Mouse (Mus musculus) limb, embryonic 14.5 days (tissue): Measurements from ENCODE around the gene Dera. TPM values are rescaled to one million over a fixed set of nuclear protein-coding genes. Genes with fewer than 3 reads are reported as not detected.
A peak's percentile ranks its signal among the peaks of the same experiment; 100 is the strongest.

ENCODE experiments used
- ATAC-seq: fragments of 200-750 bp; cut with Nextera tagmentation; 2 replicates; pipeline ENCODE4 v1.8.0; 2017; ENCODE audit warnings: low read depth, moderate number of reproducible peaks, moderate TSS enrichment; ENCODE audit not compliant: low FRiP score
- DNase-seq: peaks from one replicate; pipeline ENCODE4 v3.0.0-alpha.2; 2015; ENCODE audit warnings: low spot score
- H3K27ac ChIP-seq: fragments of 300-500 bp; sonication (generic); replicated peaks from 2 replicates; pipeline ENCODE4 v1.5.1; 2014; ENCODE audit warnings: low read depth, mild to moderate bottlenecking, low read length, moderate library complexity, mixed read lengths
- H3K27me3 ChIP-seq: fragments of 300-500 bp; sonication (generic); 2 replicates; pipeline ENCODE4 v1.6.1; 2014; ENCODE audit warnings: low read length, mixed read lengths; ENCODE audit not compliant: control insufficient read depth, insufficient read depth
- H3K36me3 ChIP-seq: fragments of 300-500 bp; sonication (generic); 2 replicates; pipeline ENCODE4 v1.6.1; 2014; ENCODE audit warnings: mild to moderate bottlenecking, low read length, moderate library complexity, mixed read lengths; ENCODE audit not compliant: control insufficient read depth, insufficient read depth
- H3K4me1 ChIP-seq: fragments of 300-500 bp; sonication (generic); 2 replicates; pipeline ENCODE4 v1.6.1; 2014; ENCODE audit warnings: antibody characterized with exemption, low read length, mixed read lengths; ENCODE audit not compliant: control insufficient read depth, insufficient read depth
- H3K4me2 ChIP-seq: fragments of 300-500 bp; sonication (generic); replicated peaks from 2 replicates; pipeline ENCODE4 v1.6.1; 2014; ENCODE audit warnings: low read depth, mild to moderate bottlenecking, low read length, moderate library complexity; ENCODE audit not compliant: severe bottlenecking
- H3K4me3 ChIP-seq: fragments of 300-500 bp; sonication (generic); replicated peaks from 2 replicates; pipeline ENCODE4 v1.5.1; 2014; ENCODE audit warnings: low read length
- H3K9ac ChIP-seq: fragments of 300-500 bp; sonication (generic); 2 replicates; pipeline ENCODE4 v1.6.1; 2014; ENCODE audit warnings: mild to moderate bottlenecking, low read depth, low read length, moderate library complexity; ENCODE audit not compliant: severe bottlenecking
- H3K9me3 ChIP-seq: fragments of 300-500 bp; sonication (generic); 2 replicates; pipeline ENCODE4 v1.6.1; 2016; ENCODE audit warnings: low read length; ENCODE audit not compliant: control insufficient read depth
- POLR2A ChIP-seq: fragments of 200-500 bp; IDR thresholded peaks from 2 replicates; pipeline ENCODE4 v1.8.0; 2012; ENCODE audit warnings: inconsistent platforms, mild to moderate bottlenecking, moderate library complexity, borderline replicate concordance; ENCODE audit not compliant: insufficient read depth, insufficient read length; ENCODE audit errors: extremely low read depth
- WGBS: fragments of 180-500 bp; shearing (Covaris S2); extraction: QIAGEN DNeasy Blood & Tissue Kit; methylation state at CpG from one replicate; pipeline ENCODE4 v1.1.7; 2014; 5-methylcytosine and 5-hydroxymethylcytosine counted together
- polyA plus RNA-seq, 2 experiments: library from polyadenylated mRNA; depleted of rRNA in 1 of 2; stranded (reverse) in 1 of 2; unstranded in 1 of 2; fragments of >200 nt; fragmentation: Nextera tagmentation in 1 of 2; extraction: Ambion mirVana in 1 of 2; gene quantifications; 2 replicates each; pipeline versions ENCODE4 v1.2.1 to v1.2.3; 2012 to 2014

Dera gene
- polyA plus RNA-seq, 2 experiments = 17.1 to 43.5 TPM

DNA sequence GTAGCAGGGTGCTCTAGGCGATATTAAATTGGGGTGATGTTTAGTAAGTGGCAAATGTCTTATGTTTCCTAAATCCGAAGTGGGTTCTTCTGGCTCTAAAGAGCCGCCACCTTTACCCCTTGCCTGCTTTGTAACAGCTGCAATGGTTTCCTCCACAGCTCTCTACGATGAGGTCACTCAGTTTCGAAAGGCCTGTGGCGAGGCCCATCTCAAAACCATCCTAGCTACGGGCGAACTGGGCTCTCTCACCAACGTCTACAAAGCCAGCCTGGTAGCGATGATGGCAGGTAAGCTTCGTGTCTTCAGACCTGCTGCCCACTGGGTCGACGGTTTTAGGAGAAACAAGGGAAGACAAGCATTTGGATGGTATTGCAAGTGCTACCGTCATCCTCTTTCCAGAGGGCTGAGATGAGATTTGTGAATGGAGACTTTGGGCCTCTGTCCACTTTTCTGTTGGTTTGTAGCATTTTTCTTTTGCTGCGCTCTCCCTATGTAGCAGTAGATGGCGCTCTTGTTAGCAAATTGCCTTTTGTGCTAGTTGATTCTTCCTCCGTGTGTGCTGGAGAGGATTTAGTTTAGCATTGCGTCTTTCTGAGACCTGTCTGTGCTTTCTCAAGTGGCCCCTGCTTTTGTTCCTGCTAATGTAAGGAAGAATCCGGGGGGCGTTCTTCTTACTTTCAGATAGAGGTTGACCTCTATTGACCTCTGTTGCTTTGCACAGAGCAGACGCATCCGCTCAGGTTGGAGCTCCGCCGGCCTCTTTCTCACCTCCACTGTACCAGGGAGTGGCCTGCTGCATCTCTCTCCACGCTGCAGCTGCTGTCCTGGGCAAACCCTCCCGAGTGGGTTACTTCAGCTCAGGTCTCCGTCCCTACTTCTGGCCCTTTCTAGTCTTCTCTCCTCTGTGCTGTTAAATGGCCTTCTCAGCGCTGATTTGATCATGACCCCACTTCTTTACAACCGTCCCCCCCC is 42.5 kb downstream of the Dera start:
- Histone ChIP-seq H3K9ac (no peak overlapping the region), H3K4me3 (no peak overlapping the region), H3K27me3 (no peaks in the 10 kb centered on the region), H3K4me1 (no peaks in the 10 kb centered on the region), H3K27ac (no peak overlapping the region), H3K36me3 (peaks cover 4% of the 10 kb centered on the region; the same call in 1 of the 2 replicates), H3K9me3 (peaks cover 12% of the 10 kb centered on the region), H3K4me2 (no peak overlapping the region)
- no peak for TF ChIP-seq POLR2A
- DNase-seq (peak; percentile 68), ATAC-seq (0 out of 2 replicates have a peak, but pooled peaks have one; percentile 30)
- WGBS = 67% methylated on average over 28 of the region's 29 CpGs

- DNase-seq (no peak), ATAC-seq (no peak)
- peaks cover 12% of the 10 kb centered on the region; the same call in 1 of the 2 replicates for H3K4me1 ChIP-seq
- H3K4me3 ChIP-seq = no peak overlapping the region
- H3K9me3 ChIP-seq = peaks cover 12% of the 10 kb centered on the region
- no peaks in the 10 kb centered on the region for H3K27me3 ChIP-seq
- TF ChIP-seq POLR2A = no peak
- no peak overlapping the region for H3K4me2 ChIP-seq
- 79% methylated on average over 9 of the region's 9 CpGs for whole genome bisulfite sequencing
- no peak overlapping the region for H3K27ac ChIP-seq
- H3K9ac ChIP-seq = no peak overlapping the region
- H3K36me3 ChIP-seq = peaks cover 4% of the 10 kb centered on the region; the same call in 1 of the 2 replicates
Observed at GRCm38 (mm10) chr6:137799253-137799652, 44.9 kb downstream of the Dera start.

DNA sequence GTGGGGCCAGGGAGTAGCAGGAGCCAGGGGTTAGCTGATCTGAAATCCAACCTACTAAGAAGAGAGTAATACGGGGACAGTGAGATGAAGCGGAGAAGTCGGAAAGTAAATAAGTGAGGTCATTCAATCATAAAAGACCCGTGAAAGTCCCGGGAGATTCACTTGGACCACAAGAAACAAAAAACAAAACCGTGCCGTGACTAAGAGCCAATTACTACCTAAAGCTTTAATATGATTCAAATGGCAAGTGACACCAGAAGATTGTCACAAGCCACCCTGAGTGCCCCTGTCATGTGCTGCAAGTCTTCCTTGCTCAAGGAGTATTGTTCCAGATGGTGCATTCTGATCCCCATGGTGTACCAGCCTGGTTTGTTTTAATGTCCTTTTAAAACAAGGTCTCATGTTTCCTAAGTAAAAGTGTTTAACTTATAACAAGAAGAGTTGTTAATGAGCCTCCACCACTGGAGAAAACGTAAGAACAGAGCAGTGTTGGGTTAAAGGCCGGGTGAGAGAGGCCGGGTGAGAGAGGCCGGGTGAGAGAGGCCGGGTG is 49.2 kb downstream of the Dera start:
- TF ChIP-seq POLR2A = no peak
- Histone ChIP-seq H3K4me1 (peaks cover 25% of the 10 kb centered on the region), H3K36me3 (peaks cover 4% of the 10 kb centered on the region; the same call in 1 of the 2 replicates), H3K4me2 (no peak overlapping the region), H3K9me3 (peaks cover 12% of the 10 kb centered on the region), H3K4me3 (no peak overlapping the region), H3K27ac (no peak overlapping the region), H3K27me3 (no peaks in the 10 kb centered on the region), H3K9ac (no peak overlapping the region)
- ATAC-seq (no peak), DNase-seq (no peak)
- 33% methylated on average over 12 of the region's 12 CpGs for WGBS

- Histone ChIP-seq H3K9me3 (peaks cover 12% of the 10 kb centered on the region), H3K4me3 (no peak overlapping the region), H3K27ac (no peak overlapping the region), H3K9ac (no peak overlapping the region), H3K4me1 (peaks cover 25% of the 10 kb centered on the region), H3K36me3 (peaks cover 4% of the 10 kb centered on the region; the same call in 1 of the 2 replicates), H3K27me3 (no peaks in the 10 kb centered on the region), H3K4me2 (no peak overlapping the region)
- no peak for TF ChIP-seq POLR2A
- DNase-seq (no peak), ATAC-seq (peak; percentile 33; the same call in 1 of the 2 replicates)
- 51% methylated on average over 7 of the region's 7 CpGs for WGBS
Observed at GRCm38 (mm10) chr6:137804121-137804520, 49.8 kb downstream of the Dera start.

- no peaks in the 10 kb centered on the region for H3K27me3 ChIP-seq
- TF ChIP-seq POLR2A = no peak
- WGBS = 70% methylated on average over 9 of the region's 9 CpGs
- ATAC-seq (no peak), DNase-seq (no peak)
- no peak overlapping the region for H3K9ac ChIP-seq
- peaks cover 25% of the 10 kb centered on the region for H3K4me1 ChIP-seq
- no peak overlapping the region for H3K4me3 ChIP-seq
- H3K27ac ChIP-seq = no peak overlapping the region
- peaks cover 4% of the 10 kb centered on the region; the same call in 1 of the 2 replicates for H3K36me3 ChIP-seq
- H3K9me3 ChIP-seq = peaks cover 12% of the 10 kb centered on the region
- H3K4me2 ChIP-seq = no peak overlapping the region
Observed at GRCm38 (mm10) chr6:137804606-137805005, 50.3 kb downstream of the Dera start.
